8 mouse cellular contexts compared by ENCODE assay signal in genomic region chr2:29052943-29053454, GRCm38 (mm10). TPM values are rescaled to one million over a fixed set of nuclear protein-coding genes. Genes with fewer than 3 reads are reported as not detected.
DNase-seq lines count a peak whose midpoint lies in the region.

No protein-coding gene starts in this region.

- peak; percentile 80 for DNase-seq in CD4-positive, CD25-positive, alpha-beta regulatory T cell, adult 2 months (ENCODE audit: low read depth, low spot score)
- DNase-seq in MEL-GATA-1-ER (ENCODE audit: extremely low read depth, low read depth) = peak; percentile 65
- DNase-seq in cerebellum, postnatal 14 days = peak; percentile 75 to 86
- DNase-seq in gastrocnemius, postnatal 4 days (ENCODE audit: low spot score in 2 of 2) = peak; percentile 35 to 63
- peak; percentile 45 to 80 for DNase-seq in kidney, postnatal 36 days
- peak; percentile 81 for DNase-seq in lung, postnatal 10 days
- peak; percentile 49 for DNase-seq in ovary, postnatal 14 days (ENCODE audit: low spot score)
- peak; percentile 79 for DNase-seq in thymus, postnatal 4 days

RNA-seq across cellular contexts. Expression of gene Cfap77, which starts 1.9 kb away (rescaled TPM):
- total RNA-seq in gastrocnemius, postnatal 4 days (2021) = under 1 TPM; 0.26 to 0.27 TPM

RNA-seq across cellular contexts. Expression of gene Ttf1, which starts 7.1 kb away (rescaled TPM):
- total RNA-seq in gastrocnemius, postnatal 4 days (2021) = 1 to 10 TPM; 7.2 to 8.8 TPM

Comparison
In these comparisons a context has a peak if more than half of its experiments do, and no peak if none do; other contexts are left out.
1. Peak in every context shown above with its lines: DNase-seq.